Mouse (Mus musculus): Measurements from ENCODE around the gene Myoz2.

GRCm38 (mm10) chr3:122975363-122975762 lies 59.5 kb downstream of the Myoz2 start:
- TF ChIP-seq CTCF (conservative IDR thresholded peaks at IDR 0.05 in 1 of 2, IDR thresholded peaks at IDR 0.05 in 1 of 2; ENCODE audit: low read depth in 2 of 2, low read length in 2 of 2) (no peak), RAD21 (IDR thresholded peaks at IDR 0.05; ENCODE audit: low read depth, low read length) (no peak), POLR2A (IDR thresholded peaks at IDR 0.05; ENCODE audit: low read depth, low read length) (no peak), TCF12 (IDR thresholded peaks at IDR 0.05; ENCODE audit: low read depth, low read length) (no peak), USF2 (conservative IDR thresholded peaks at IDR 0.05; ENCODE audit: low read depth, low read length) (no peak)

Measured in CH12.LX (cell line).